ENCODE assay signal across 11 mouse cellular contexts in genomic region chr2:102916596-102916995, GRCm38 (mm10). TPM values are rescaled to one million over a fixed set of nuclear protein-coding genes. Genes with fewer than 3 reads are reported as not detected.
DNase-seq lines count a peak whose midpoint lies in the region.
"Had no signal": no experiment of that assay in that cellular context is flagged by ENCODE, and none has a peak within 500 bp of the region (broad histone marks: within the 10 kb centered on the region; RNA-seq: fewer than 3 reads in every experiment).

No protein-coding gene starts in this region.

- DNase-seq in frontal cortex, postnatal 36 days (ENCODE audit: low spot score in 2 of 2), result peak; percentile 19 to 47
- no peak for DNase-seq in frontal cortex, postnatal 25 days (ENCODE audit: low spot score in 2 of 2)
- peak; percentile 28 to 48 for DNase-seq in left cerebral cortex, postnatal 10 days (ENCODE audit: extremely low spot score in 1 of 2, low spot score in 2 of 2)
- no peak for DNase-seq in left cerebral cortex, adult 11 months (ENCODE audit: low spot score)
- DNase-seq in right cerebral cortex, adult 2 months (ENCODE audit: low spot score in 2 of 2), result peak; percentile 14 to 30
- DNase-seq in right cerebral cortex, postnatal 4 days, result no peak
- DNase-seq in skeletal muscle tissue, adult 2 months (ENCODE audit: low read depth, low spot score), result peak; percentile 51
- no peak for DNase-seq in B cell, adult 2 months
- DNase-seq: cerebellum, postnatal 14 days; gastrocnemius, adult 2 months; kidney, postnatal 10 days had no signal

- intact Hi-C loops in left cerebral cortex, postnatal 10 days (cut with DNase I), result no loop called here

RNA-seq across cellular contexts. Expression of gene Cd44, which starts 15.1 kb away (rescaled TPM):
- 10 to 100 TPM; 10.8 to 13.1 TPM for total RNA-seq in left cerebral cortex, postnatal 10 days (2021)

Comparison
In these comparisons a context has a peak if more than half of its experiments do, and no peak if none do; other contexts are left out.
1. DNase-seq: peak in frontal cortex, postnatal 36 days (2 of 2), left cerebral cortex, postnatal 10 days (2 of 2), right cerebral cortex, adult 2 months (2 of 2) and skeletal muscle tissue, adult 2 months (single experiment); none in frontal cortex, postnatal 25 days (0 of 2), left cerebral cortex, adult 11 months (single experiment), right cerebral cortex, postnatal 4 days (single experiment) and B cell, adult 2 months (0 of 2).